Mouse (Mus musculus) bone marrow, adult 2 months (tissue): ENCODE measurements around the gene Etnk2.

Source experiments
- CTCF ChIP-seq: fragments of 200-500 bp; IDR thresholded peaks from 2 replicates; pipeline ENCODE4 v1.5.1; 2011; ENCODE audit warnings: low read length, control low read depth; ENCODE audit not compliant: control insufficient read depth, insufficient read depth
- POLR2A ChIP-seq: fragments of 200-500 bp; IDR thresholded peaks from 2 replicates; pipeline ENCODE4 v1.6.1; 2011; ENCODE audit warnings: low read depth, mild to moderate bottlenecking, control low read depth, low read length, borderline replicate concordance; ENCODE audit not compliant: control insufficient read depth

- TF ChIP-seq POLR2A: no peak
- TF ChIP-seq CTCF: no peak
These were observed at the start of gene Etnk2 for GRCm38 (mm10) chr1:133363276-133364021.
